Mouse (Mus musculus) left cerebral cortex, adult 9 months (tissue): ENCODE measurements at regions not wholly inside any gene's neighbourhood (a gene's known extent, or its start where the extent isn't known, plus 50 kb on each side); places are given as distances from the start of the nearest gene placed in this dataset.

Experiments
- DNase-seq, 2 experiments: peaks; one replicate each; pipeline ENCODE4 v3.0.0; 2022; ENCODE audit warnings: low spot score in 2 of 2

DNA sequence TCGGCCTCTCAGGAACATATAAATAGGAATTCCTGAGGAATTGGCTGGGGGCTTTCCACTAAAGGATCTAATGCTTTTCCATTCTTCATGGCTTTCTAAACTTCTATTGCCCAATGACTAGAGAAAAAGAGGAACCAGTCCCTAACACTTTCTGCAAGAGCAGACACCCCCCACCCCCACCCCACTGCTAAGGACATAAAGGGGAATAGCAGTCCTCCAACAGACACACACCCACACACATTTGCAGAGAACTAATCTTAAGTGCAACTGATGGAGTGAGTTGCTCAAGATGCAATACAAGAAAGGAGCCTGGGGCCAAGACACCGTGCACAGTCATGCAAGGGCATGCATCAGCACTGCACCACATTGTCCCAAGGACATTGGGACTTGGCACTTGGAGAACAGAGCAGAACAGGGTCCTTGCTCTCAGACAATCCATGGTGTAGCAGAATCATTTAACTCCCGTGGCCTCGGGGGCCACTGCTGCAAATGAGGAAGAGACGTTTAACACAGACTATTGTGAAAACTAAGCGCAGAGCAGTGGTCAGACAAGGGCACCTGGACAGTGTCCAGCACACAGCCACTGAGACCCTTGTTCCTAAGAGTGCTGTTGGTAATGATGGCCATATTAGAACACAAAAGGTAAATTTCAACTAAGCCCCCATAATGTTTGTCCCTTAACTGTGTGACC lies 161.1 kb downstream of the Xpnpep1 start:
- DNase-seq, result peak; percentile 3 to 4

DNA sequence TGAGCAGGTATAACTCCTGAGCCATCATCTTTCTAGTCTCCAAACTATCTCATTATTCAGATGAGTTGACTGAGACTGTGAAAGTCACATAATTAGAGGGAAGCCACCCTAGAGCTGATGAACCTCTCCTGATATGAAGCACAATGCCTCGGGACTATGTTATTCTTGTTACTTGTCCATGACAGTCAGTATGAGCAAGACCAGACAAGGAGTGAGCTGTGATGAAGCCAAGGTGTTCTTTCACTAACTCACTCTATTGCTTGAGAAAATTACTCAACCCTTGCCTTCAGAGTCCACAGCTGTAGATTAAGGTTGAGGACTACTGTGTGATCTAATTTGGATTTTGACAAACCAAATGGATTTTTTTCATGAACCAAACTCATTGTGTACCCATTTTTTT lies 173.4 kb downstream of the Xpnpep1 start:
- DNase-seq, result no peak

DNA sequence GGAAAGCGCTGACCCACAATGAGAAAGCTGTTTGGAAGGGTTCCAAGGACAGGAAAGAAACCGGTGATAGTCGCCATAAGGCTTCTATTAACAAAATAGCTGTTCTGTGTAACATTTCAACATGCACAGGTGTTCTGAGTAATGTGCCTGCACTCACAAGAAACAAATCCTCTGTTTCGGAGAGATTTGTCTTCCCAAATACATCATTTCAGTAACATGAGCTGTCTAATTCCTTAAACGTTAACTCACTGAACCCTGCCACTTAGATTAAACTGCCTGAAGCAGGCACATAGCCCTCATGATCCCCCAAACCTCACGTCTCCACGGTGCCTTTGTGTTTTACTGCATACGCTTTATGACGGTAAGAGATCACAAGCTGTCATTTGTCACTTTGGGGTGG lies 178.4 kb downstream of the Xpnpep1 start:
- DNase-seq, result no peak

DNA sequence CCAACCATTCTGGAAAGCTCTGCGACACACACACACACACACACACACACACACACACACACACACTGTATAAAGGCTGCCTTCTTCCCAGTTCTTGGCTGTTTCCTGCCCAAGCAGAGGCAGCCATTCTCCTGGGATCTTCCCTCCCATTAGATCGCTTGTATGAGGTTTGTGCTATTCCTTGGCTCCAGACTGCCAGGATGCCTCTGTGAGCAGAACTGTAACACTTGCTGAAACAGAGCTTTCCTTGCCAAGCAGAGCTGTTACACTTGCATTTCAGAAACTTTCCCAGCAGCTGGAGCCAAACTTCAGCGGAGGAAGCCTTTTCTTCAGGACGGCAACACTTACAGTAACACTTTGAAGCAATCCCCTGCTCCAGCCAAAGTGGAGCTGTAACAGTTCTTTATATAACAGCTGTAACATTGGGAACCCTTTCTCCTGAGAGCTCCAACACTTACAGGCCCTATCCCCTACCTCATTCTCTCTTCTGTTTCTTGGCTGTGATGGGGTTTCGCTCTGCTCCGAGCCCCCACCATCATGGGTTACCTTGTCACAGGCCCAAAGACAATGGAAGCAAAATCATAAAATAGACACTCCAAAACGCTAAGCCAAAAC lies 185.8 kb downstream of the Xpnpep1 start:
- DNase-seq, result peak; percentile 20 to 39

DNA sequence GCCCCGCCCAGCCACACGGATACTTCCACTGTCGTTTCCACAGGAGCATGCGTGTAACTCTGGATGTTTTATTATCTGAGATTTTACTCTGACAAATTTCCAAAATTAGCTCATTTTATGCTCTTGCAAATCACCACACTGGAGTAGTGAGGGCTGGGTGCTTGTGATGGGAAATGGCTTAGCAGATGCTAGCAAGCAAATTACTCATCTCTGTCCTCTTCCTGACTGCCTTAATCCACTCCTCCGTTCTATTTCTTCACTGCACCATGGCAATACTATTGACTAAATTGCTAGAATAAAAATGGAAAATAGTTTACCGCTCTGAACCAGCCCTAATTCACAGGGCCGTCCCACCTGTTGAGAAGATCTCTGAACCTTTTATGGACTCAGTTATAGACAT lies 223.8 kb downstream of the Xpnpep1 start:
- DNase-seq, result peak in 1 of 2 experiments; percentile 2

DNA sequence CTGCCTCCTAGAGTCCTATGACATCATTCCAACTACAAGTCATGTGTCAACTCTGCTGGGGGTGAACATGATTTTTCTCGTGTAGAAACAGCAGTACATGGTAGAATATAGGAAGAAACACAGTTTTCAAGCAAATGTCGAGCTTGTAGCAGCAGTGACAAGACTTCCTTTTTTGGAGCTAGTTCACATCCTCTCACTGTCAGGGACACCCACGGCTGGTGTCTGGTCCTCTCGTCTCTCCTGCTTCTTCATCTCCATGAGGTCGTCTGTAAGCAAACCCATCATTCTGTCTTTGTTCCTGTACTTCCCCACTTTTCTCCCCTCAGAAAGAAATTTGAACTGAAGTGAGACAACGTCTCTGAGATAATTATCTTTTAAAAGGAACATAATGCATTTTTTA lies 228.0 kb downstream of the Xpnpep1 start:
- peak; percentile 15 to 42 for DNase-seq

DNA sequence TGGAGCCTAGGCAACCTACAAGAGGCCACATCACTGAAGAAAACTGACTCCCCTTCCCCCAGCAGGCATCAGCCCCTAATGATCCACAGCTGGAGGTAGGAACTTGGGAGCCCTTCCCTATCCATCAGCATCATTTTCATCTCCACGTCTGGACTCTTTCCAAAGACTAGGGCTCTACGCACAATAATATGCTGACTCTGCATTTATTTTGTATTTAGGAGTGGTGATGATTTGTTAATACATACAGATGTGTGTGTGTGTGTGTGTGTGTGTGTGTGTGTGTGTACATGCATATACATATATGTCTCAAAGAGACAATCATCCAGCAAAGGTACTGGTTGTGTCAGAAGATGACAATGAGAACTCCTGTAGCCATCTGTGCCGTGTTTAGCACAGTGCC lies 251.2 kb downstream of the Xpnpep1 start:
- no peak for DNase-seq

DNA sequence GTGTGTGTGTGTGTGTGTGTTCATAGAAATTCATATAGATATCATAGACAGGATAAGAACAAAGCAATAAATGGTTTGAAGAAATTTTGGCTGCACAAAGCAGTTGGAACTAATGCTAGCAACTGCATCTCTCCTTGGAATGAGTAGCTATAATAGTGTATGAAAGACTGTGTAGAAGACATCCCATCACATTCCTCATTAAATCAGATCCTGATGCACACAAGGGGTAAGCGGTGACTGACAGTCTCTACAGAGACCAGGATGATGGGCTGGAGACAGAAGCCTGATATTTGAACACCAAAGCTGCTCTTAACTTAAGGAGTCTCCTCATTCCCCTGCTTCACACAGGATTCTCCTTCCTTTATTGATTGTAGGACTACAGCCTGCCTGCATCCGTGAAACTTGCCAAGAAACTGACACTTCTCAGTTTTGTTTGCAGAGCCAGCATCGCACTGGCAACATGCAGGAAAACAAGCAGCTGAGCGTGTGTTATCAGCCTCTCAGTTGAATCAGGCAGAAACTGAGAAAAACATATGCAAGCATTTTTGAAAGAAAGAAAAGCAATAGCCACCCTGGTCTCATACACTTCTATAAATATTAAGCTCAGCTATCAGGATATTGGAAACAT lies 271.1 kb downstream of the Xpnpep1 start:
- DNase-seq, result no peak

DNA sequence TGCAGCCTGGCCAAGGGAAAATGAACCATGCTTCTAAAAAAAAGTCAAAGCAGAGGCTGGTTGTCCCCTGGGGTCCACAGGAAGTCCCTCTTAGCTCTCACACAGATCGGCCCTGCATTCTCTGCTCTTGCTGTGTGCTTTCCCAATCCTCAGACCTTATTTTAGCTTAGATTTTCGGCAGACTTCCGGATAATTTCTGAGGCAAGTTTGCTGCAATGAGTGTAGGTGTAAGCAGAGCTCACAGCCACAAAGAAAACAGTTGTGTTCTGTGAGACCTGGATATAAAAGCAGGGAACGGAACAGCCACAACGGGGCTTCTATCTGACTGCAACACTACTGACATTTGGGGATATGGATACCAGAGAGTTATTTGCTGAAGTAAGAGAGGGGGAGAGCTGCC lies 271.9 kb downstream of the Xpnpep1 start:
- peak in 1 of 2 experiments; percentile 45 for DNase-seq

DNA sequence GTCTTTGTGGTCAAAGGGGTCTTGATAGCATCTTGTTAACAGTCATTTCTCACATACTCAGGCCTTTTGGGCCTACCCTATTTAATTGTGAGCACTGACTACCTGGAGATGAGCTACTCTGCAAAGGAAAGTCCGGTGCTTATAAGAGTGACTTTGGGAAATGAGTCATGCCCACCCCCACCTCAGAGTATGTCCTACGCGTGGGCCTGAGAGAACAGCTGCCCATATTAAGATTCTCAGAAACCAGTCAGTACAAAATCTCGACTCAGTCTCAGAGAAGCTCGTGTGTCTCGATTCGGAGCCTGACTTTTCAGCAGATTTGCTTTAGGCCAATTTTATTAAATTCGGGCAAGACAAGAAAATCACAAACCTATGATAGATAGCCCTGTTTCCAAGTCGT lies 301.1 kb downstream of the Xpnpep1 start:
- peak in 1 of 2 experiments; percentile 13 for DNase-seq

DNA sequence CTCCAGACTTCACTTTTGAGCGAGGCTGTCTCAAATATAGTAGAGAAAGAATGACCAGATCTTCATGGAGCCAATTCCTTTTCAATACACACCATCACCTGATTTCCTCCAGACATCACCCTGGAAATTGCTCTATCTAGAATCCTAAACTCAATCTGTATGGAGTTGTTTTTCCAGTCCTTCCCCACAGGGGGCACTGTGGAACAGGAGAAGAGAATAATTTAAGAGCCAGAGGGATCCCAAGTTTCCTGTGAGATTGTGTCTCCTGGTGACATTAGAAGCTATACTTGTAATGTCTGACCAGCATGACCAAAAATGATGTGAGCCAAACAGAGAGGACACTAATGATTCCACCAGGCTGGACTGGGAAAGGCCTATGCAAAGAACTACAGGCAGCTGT lies 318.2 kb downstream of the Xpnpep1 start:
- peak in 1 of 2 experiments; percentile 11 for DNase-seq

DNA sequence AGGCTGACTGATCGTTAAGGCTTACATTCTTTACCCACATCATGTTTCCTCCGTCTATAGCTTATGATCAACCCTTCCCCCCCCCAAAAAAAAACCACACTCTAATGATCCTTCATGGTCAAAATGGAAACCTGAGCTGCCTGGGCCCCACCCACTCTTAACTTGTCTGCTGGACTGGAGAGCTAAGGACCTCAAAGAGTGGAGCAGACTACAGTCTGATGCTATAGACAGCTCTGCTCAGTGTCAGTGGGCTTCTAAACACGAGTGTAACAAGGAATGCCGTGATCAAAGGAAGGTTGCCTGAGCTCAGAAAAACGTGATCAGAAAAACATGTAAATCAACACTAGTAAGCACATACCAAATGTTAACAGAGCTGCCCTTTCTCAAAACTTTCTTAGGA lies 324.7 kb downstream of the Xpnpep1 start:
- no peak for DNase-seq

DNA sequence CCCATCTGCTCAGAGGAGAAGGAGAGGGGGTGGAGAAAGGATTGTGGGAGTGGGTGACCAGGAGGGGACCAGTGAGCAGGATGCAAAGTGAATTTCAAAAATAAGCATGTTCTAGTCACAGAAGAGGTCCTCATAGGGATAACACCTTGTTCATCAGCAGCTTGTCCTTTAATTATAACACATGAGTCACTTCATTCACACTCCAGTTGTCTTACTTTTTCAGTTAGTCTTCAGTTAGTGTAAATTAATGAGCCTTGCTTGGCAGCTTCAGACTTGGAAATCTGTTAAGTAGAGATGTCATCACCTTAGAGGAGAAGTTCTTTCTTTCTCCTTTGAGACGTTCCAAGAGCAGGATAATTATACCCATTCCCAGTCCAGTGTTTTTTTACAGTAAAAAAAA lies 332.3 kb downstream of the Xpnpep1 start:
- DNase-seq, result no peak

DNA sequence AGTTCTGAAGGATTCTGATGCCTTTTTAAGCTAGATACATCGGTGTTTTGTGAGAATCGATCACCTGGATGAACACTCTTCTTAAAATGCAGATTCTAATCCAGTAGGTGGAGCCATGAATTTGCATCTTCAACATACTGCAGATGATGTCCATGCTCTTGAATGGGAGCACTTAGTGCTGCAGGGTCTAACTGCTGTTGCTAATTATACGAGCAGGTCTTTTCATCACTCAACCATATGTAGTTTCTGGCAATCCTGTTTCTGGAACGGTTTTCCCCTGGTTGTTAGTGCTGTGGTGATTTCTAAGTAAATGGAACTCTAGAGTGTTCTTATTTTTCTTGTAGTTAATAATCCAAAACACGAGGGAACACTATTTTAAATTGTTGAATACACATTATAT lies 379.0 kb downstream of the Xpnpep1 start:
- DNase-seq, result no peak

DNA sequence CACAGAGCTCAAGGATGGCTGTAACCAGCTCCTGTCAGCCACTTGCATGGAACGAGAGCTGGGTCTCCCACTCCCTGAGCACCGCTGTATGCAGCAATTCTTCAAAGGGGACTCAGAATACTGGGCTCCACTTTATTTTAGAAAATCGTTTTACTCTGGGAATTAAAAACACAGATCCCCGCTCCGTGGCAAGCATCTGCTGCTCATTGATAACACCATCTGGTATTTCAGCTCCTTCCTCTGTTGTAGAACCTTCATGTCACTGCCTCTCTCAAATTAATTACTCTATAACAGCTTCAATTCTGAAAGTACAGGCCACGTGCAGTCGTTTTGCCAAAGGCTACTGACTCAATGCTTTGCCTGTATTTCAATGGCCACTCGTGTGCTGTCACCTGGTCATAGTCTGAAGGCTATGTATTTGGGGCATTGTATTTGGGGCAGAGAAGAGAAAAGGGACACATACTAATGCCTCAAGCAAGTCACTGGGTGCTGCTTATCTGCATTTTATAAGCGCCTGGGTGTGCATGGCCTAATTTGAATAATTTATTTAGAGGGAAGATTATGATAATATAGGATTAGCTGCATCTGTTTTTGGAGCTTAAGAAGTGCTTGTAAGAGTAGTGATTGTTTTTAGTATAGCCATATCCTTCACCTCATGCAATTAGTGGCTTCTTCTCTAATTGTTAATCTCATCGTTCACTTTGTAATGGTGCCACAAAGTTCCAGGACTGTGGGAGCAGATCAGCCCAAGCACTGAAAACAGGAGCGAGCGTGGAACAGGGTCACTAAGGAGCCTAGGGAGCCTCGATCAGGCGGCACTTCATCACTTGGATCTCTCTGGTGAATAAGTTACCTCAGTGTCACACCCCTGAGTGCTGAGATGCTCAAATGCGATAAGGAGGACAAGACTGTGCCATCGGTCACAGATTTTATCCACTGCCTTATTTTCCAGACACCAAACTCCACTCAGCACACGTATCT lies 383.3 kb downstream of the Ins1 start:
- peak in 1 of 2 experiments; percentile 22 for DNase-seq

DNA sequence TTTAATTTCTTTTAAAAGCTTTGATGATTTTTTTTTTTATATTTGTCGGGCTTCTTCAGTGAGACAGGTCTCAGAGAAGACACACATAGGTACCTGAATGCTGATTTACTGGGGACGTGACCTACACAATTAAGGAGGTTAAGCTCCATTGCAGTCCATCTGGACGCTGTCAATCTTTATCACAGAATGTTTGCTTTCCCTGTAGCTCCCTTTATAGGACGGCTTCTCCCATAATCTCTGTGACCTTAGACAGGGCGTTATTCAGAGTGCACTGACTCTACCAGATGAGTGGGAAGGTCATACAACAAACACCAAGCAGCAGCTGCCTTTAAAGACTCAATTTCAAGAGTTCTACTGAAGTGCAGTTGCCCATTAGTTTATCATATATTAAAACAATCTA lies 376.1 kb downstream of the Ins1 start:
- no peak for DNase-seq

DNA sequence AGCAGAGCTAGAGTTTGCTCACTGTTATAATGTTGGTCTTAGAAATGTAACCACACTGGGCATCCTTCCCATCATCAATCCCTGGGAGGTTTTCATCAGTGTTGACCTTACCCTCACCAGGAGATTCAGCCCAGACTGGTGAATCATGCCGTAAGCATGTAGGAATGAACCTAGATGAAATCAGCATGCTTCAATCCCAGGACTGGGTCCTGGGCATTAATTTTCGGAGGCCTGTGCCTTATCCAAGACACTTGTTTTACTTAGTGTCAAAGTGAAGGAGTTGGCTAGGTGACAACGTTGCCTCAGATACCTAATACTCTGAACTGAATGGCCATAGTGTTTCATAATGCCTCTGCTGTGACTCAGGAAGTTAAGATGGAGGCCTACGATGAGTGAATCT lies 368.4 kb downstream of the Ins1 start:
- DNase-seq, result no peak

DNA sequence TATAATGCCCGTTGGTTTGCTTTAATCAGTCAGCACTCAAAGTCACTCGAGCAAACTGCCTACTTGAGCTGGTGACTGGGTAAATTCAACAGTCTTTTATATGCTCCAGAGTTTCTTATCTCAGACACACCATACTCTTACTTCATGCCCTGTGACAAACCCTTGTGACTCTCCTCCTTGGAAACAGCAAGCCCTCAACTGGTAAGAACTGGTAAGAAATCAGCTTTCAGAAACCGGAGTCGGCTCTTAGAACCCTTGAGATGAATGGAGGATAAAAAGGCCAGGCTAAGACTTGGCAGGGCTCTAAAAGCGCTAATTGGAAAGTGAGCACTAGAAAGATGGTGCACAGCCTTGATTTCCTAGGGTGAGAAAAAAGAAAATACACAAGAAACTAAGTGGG lies 360.2 kb downstream of the Ins1 start:
- DNase-seq, result peak; percentile 20 to 32

DNA sequence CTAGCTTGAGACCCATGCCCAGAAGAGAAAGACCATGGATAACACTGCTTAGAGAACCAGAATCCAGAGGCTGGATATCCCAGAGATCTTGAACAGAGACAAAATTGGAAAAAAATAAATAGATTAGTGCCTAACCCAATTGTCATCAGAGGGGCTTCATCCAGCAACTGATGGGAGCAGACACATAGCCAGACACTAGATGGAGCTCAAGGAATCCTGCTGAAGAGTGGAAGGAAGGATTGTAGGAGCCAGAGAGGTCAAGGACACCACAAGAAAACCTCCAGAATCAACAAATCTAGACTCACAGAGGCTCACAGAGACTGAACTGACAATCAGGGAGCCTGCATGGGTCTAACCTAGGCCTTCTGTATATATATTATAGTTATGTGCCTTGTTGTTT lies 359.4 kb downstream of the Ins1 start:
- peak in 1 of 2 experiments; percentile 17 for DNase-seq

DNA sequence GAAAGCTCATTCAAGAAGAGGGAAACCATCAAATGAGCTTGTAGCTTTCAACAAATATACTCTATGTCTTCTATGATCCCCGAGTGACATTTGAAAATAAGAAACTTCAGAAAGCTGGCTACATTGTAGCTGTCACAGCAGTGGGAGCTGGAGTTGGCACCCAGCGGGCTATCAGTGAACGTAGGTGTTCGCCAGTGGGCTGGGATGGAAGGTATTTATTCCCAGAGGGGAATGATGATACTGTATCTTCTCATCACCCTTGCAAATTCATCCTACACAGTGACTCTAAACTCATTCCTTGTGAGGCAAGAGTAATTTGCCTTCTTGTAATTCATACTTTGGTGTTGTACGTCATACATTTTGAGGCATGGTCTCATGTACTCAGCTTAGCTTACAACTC lies 349.3 kb downstream of the Ins1 start:
- peak in 1 of 2 experiments; percentile 3 for DNase-seq

DNA sequence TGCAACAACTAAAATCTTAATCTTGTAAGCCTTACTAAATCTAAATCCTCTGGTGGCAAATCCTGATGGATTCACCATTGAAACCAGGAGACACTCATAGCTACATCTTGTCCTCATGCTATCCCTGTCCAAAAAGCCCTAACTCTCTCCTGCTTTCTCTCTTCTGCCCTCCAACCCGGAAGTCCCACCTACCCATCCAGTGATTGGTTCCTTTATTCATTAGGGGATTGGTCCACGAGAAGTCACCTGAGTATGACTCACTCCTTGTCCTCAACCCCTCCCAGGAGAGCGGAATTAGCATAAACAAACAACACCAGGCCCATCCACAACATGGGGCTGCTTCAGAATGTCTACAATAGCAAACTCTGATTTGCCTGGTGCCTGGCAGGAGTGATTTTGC lies 342.8 kb downstream of the Ins1 start:
- DNase-seq, result no peak

DNA sequence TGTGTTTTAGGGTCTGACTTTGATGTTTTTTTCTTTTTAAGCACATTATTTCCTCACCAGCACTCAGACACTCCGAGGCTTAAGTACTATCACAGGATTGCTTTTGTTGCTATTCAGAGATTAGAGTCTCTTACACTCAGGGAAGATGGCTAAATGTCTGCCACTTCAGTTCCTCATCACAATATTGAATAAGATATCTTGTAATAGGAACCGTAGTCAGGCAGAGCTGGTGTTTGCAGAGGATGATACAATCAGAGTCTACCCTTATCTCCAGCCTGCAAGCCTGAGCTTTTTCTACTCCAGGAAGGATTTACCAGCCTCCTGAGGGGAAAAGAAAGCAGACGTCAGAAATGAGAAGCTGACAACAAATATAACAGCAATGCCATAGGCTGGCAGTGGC lies 336.3 kb downstream of the Ins1 start:
- DNase-seq, result no peak
